Mouse (Mus musculus): Measurements from ENCODE around the gene Mapkap1. TPM values are rescaled to one million over a fixed set of nuclear protein-coding genes. Genes with fewer than 3 reads are reported as not detected.

Gene Mapkap1
- polyA plus RNA-seq, 1 experiment: 35.9 TPM

DNA sequence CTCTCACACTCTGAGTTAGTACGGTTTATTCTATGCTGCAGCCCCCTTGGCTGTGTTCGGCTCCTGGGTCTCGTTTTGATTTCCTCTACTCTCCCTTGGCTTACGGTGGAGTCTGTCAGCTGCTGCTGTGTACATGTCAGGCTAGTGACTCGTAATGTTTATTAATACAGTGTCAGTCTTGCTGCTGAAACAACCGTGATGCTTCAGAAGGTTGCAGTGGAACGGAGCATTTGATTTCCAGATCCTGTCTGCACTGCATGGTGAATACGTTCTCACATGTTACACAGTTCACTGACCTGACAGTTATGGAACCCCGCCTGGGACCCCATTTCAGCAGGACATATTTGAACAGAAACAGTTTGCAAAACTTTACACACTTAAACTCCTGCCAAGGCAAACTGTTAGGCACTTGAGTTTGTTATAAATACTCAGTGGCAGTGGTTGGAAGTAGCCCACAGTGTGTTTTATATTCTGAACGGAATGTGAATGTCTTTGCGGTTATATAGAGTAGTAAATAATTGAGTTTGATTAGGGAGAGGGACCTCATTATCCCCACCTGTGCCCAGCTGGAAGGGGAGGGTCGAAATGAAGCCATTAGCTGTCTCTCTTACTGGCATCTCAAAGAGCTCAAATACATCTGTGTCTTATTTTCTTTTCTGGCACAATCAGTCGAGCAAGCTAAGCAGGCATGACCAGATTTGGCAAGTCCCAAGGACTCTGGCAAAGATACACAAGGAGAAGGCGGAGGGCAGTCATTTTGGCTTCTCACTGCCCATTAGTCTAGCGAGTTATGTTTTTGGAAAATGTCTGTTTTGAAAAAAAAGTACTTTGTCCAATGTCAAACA is 120.2 kb downstream of the Mapkap1 start:
- WGBS: 60% methylated on average over 15 of the region's 15 CpGs
- DNase-seq (ENCODE audit: low read depth, low spot score): no peak

DNA sequence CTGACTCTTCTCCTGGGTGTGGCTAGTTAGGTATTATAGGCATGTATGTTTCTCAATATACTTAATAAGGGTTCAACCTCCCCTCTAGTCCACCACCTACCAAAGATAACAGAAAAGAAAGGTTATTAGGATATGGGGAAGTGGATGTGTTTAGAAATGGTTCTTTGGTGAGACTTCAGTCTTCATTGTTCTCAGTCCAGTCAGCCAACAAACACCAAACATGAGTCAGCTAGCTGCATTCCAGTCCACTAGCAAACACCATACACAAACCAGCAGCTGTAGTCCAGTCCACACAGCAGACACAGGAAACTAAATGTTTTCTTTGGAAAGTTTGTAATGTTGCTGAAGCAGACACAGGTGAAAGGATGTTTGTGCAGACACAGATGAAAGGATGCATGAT is 121.9 kb downstream of the Mapkap1 start:
- DNase-seq (ENCODE audit: low read depth, low spot score): no peak

DNA sequence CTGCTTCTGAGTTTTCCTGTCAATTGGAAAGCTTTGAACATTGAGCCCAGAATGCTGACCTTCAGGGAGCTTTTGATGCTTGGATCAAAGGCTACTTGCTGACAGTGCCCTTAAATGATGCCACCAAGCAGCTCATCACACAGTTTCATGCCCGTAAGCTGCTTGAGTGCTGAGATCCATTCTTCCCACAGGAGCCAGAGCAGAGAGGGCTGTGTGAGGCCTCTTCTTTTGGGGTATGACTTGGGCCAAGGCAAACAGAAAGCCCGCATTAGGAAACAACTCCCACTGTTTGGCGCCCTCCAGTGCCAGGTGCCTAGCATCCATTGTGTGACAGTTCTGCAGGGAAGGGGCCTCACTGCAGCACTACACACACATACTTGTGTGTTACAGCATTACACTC is 123.5 kb downstream of the Mapkap1 start:
- DNase-seq (ENCODE audit: low read depth, low spot score): no peak
- WGBS: 72% methylated on average over 3 of the region's 3 CpGs

- DNase-seq (ENCODE audit: low read depth, low spot score): no peak
- WGBS: 20% methylated on average over 3 of the region's 3 CpGs
Measured at GRCm38 (mm10) chr2:34531801-34532298, 125.3 kb downstream of the Mapkap1 start.

- 76% methylated on average over 1 of the region's 1 CpGs for WGBS
- DNase-seq (ENCODE audit: low read depth, low spot score): no peak
Measured at GRCm38 (mm10) chr2:34532394-34532793, 125.8 kb downstream of the Mapkap1 start.

GRCm38 (mm10) chr2:34533281-34533680 is 126.7 kb downstream of the Mapkap1 start:
- DNase-seq (ENCODE audit: low read depth, low spot score): no peak

DNA sequence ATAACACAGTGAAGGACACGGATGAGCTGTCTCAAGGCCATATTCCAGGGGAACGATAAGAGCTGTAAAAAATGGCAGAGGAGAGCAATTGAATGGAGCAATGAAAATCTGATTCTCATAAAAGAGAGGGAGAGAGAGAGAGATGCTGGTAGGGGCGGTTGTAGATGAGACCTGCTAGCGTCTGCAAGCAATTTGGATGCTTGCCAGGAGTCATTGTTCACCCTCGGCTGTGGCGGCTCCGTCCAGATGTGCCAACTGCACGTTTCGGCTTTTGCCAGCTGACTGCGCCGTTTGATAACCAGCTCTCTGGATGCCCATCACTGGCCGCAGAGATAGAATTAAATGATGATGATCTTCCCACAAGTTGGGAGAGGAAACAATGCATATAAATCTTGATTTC is 128.4 kb downstream of the Mapkap1 start:
- DNase-seq (ENCODE audit: low read depth, low spot score): no peak
- 41% methylated on average over 12 of the region's 12 CpGs for WGBS

DNA sequence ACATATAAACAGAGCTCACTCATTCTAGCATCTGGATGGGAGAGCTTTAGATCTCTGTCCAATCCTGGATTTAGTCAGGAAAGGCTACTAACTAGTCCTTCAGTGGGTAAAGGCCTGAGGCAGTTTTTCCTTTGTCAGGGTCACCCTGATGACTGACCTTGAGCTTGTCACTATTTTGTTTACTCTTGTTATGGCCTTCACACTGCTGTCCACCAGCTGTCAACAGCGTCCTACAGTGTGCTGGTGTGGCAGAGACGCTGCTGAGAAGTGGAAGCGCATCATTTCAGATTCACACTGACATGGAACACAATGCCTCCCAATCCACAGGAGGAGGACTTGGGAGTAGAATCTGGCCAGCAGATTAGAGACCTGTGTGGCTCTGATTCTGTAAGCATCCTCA is 130.8 kb downstream of the Mapkap1 start:
- WGBS: 81% methylated on average over 3 of the region's 3 CpGs
- DNase-seq (ENCODE audit: low read depth, low spot score): no peak

GRCm38 (mm10) chr2:34543581-34543980 is 137.0 kb downstream of the Mapkap1 start:
- DNase-seq (ENCODE audit: low read depth, low spot score): no peak
- WGBS: 73% methylated on average over 7 of the region's 7 CpGs

GRCm38 (mm10) chr2:34544021-34544420 is 137.4 kb downstream of the Mapkap1 start:
- 46% methylated on average over 3 of the region's 3 CpGs for WGBS
- DNase-seq (ENCODE audit: low read depth, low spot score): no peak

DNA sequence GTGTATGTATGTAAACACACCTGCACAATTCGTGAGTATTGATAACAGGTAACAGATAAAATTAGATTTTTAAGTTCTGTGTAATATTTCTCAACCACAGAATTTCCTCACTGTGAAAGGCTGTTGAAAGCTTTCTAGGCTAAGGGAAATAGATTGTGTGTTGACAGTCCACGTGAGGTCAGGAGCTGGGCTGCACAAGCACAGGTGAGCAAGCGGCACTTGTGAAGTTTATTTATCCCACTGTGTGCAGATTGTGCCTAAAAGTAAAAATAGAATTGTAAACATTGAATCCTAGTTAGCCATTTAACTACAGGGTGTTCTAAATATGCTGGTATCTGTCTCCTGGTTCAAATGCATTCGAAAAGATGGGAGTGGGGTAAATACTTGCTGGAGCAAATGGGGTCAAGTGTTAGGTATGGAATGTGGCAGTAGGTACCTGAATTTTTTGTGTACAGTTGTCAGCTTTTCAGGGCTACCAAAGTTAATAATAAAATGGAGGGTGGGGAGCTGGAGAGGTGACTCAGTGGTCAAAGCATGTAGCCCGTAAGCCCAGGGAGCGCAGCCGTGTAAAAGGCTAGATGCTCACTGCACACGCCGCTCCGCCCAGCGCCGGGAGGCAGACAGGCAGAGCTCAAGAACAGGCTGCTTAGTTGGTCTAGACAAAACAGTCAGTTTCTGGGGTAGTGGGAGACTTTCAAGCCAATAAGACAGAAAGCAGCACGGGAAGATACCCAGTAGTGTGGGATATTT is 138.2 kb downstream of the Mapkap1 start:
- 65% methylated on average over 13 of the region's 13 CpGs for WGBS
- DNase-seq (ENCODE audit: low read depth, low spot score): no peak

GRCm38 (mm10) chr2:34546176-34546677 is 139.7 kb downstream of the Mapkap1 start:
- WGBS: 69% methylated on average over 3 of the region's 3 CpGs
- DNase-seq (ENCODE audit: low read depth, low spot score): no peak

- WGBS: 91% methylated on average over 4 of the region's 4 CpGs
- no peak for DNase-seq (ENCODE audit: low read depth, low spot score)
Measured at GRCm38 (mm10) chr2:34547516-34547915, 140.9 kb downstream of the Mapkap1 start.

DNA sequence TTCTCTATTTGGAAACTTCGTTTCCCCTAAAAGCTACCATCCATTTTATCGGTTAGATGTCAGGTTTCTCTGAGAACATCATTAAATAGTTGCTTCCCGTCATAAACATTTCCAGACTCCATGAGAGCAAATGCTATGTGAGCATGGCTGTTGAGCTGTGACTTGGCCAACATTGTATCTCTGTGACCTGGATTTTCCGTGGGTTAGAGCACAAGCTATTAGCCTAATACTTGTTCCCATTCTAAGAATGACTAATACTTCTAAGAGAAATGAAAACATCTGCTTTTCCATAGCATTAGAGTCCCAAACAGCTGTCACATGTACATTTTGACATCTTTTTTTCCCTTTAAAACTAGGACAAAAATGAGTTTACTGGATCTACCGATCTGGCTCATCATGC is 142.4 kb downstream of the Mapkap1 start:
- DNase-seq (ENCODE audit: low read depth, low spot score): no peak
- 72% methylated on average over 5 of the region's 5 CpGs for WGBS

- no peak for DNase-seq (ENCODE audit: low read depth, low spot score)
- WGBS: 81% methylated on average over 7 of the region's 7 CpGs
Measured at GRCm38 (mm10) chr2:34549469-34549868, 142.9 kb downstream of the Mapkap1 start.

GRCm38 (mm10) chr2:34552772-34553171 is 146.2 kb downstream of the Mapkap1 start:
- no peak for DNase-seq (ENCODE audit: low read depth, low spot score)
- WGBS: 85% methylated on average over 2 of the region's 2 CpGs

GRCm38 (mm10) chr2:34553580-34554231 is 147.1 kb downstream of the Mapkap1 start:
- DNase-seq (ENCODE audit: low read depth, low spot score): no peak
- 67% methylated on average over 6 of the region's 6 CpGs for WGBS

- no peak for DNase-seq (ENCODE audit: low read depth, low spot score)
- 83% methylated on average over 5 of the region's 5 CpGs for WGBS
Measured at GRCm38 (mm10) chr2:34560146-34560545, 153.6 kb downstream of the Mapkap1 start.

DNA sequence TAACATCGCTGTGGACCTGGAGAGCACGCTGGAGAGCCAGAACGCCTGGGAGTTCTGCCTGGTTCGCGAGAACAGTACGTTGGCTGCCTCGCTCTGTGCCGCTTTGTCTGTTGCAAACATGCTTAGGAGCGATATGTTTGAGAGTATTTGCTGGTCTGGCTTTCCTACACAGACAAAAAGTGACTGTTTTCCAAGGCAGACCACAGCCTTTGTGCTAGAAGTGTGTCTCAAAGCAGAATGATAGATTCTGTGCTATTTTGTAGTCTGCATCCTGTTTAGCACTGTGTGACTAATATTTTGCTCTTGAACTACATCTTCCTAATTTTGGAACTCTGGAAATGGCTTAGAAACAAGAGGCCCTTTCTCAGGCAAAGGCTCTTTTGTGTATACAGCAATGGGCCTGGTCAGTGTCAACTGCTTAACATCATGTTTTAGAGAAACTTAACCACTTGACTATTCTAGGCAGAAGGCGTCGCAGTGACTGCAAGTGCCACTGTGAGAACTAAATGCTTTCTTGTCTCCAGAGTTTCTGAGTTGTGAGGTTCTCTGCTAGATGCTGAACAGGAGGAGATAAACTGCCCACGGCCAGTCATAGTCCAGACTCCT is 156.6 kb downstream of the Mapkap1 start:
- no peak for DNase-seq (ENCODE audit: low read depth, low spot score)
- 81% methylated on average over 12 of the region's 12 CpGs for whole genome bisulfite sequencing

DNA sequence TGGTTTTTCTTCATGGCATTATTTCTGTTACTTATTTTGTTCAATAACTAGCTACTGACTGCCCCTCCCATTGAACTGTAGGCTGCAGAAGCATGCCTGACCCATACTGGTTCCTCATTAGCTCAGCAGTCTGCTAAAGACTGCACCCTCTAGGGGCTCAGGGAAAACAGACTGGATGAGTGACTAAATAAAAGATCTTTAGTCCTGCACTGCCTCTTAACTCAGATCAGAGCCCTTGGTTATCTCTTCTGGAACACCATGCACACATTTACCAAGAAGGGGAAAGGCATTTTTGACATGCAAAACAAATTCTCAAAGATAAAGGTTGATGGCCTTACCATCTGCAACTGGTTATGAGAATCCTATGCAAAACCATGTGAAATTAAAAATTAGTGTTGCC is 157.3 kb downstream of the Mapkap1 start:
- no peak for DNase-seq (ENCODE audit: low read depth, low spot score)

All from large intestine, adult 2 months (tissue).